Mouse (Mus musculus): ENCODE results near the gene Otx2. TPM values are rescaled to one million over a fixed set of nuclear protein-coding genes. Genes with fewer than 3 reads are reported as not detected.
A peak's percentile ranks its signal among the peaks of the same experiment; 100 is the strongest.

Gene Otx2
- polyA plus RNA-seq, 1 experiment from 2014 or later: 0.15 TPM

GRCm38 (mm10) chr14:48661151-48661550 is 12.5 kb downstream of the Otx2 start:
- 26% methylated on average over 8 of the region's 8 CpGs for WGBS
- Histone ChIP-seq H3K9me3 (replicated peaks) (no peaks in the 10 kb centered on the region), H3K27me3 (replicated peaks) (peaks cover 82% of the 10 kb centered on the region), H3K27ac (ENCODE audit: poor library complexity, severe bottlenecking) (no peak overlapping the region), H3K4me3 (no peak overlapping the region), H3K36me3 (no peaks in the 10 kb centered on the region), H3K4me1 (replicated peaks) (peaks cover 16% of the 10 kb centered on the region), H3K9ac (no peak overlapping the region), H3K4me2 (no peak overlapping the region)
- no peak for ATAC-seq (ENCODE audit: insufficient number of reproducible peaks, low FRiP score)

- H3K4me1 ChIP-seq (replicated peaks): peaks cover 15% of the 10 kb centered on the region
- 64% methylated on average over 4 of the region's 4 CpGs for WGBS
- H3K4me3 ChIP-seq: no peak overlapping the region
- H3K36me3 ChIP-seq: no peaks in the 10 kb centered on the region
- no peaks in the 10 kb centered on the region for H3K9me3 ChIP-seq (replicated peaks)
- H3K27me3 ChIP-seq (replicated peaks): peaks cover 82% of the 10 kb centered on the region
- no peak for ATAC-seq (ENCODE audit: insufficient number of reproducible peaks, low FRiP score)
- H3K27ac ChIP-seq (ENCODE audit: poor library complexity, severe bottlenecking): no peak overlapping the region
- H3K4me2 ChIP-seq: no peak overlapping the region
- no peak overlapping the region for H3K9ac ChIP-seq
Observed at GRCm38 (mm10) chr14:48660593-48660992, 13.0 kb downstream of the Otx2 start.

GRCm38 (mm10) chr14:48659661-48660060 is 14.0 kb downstream of the Otx2 start:
- ATAC-seq (ENCODE audit: insufficient number of reproducible peaks, low FRiP score): no peak
- peaks cover 14% of the 10 kb centered on the region for H3K4me1 ChIP-seq (replicated peaks)
- peaks cover 83% of the 10 kb centered on the region for H3K27me3 ChIP-seq (replicated peaks)
- no peak overlapping the region for H3K27ac ChIP-seq (ENCODE audit: poor library complexity, severe bottlenecking)
- 70% methylated on average over 4 of the region's 4 CpGs for WGBS
- H3K4me2 ChIP-seq: no peak overlapping the region
- H3K9me3 ChIP-seq (replicated peaks): no peaks in the 10 kb centered on the region
- no peak overlapping the region for H3K4me3 ChIP-seq
- H3K36me3 ChIP-seq: no peaks in the 10 kb centered on the region
- H3K9ac ChIP-seq: no peak overlapping the region

GRCm38 (mm10) chr14:48657241-48657640 is 16.4 kb downstream of the Otx2 start:
- peaks cover 98% of the 10 kb centered on the region for H3K27me3 ChIP-seq (replicated peaks)
- no peak overlapping the region for H3K4me3 ChIP-seq
- WGBS: 69% methylated on average over 6 of the region's 6 CpGs
- peaks cover 10% of the 10 kb centered on the region for H3K4me1 ChIP-seq (replicated peaks)
- no peak overlapping the region for H3K27ac ChIP-seq (ENCODE audit: poor library complexity, severe bottlenecking)
- no peak for ATAC-seq (ENCODE audit: insufficient number of reproducible peaks, low FRiP score)
- H3K9ac ChIP-seq: no peak overlapping the region
- H3K36me3 ChIP-seq: no peaks in the 10 kb centered on the region
- H3K4me2 ChIP-seq: no peak overlapping the region
- no peaks in the 10 kb centered on the region for H3K9me3 ChIP-seq (replicated peaks)

GRCm38 (mm10) chr14:48656711-48657110 is 16.9 kb downstream of the Otx2 start:
- H3K27ac ChIP-seq (ENCODE audit: poor library complexity, severe bottlenecking): no peak overlapping the region
- WGBS: 67% methylated on average over 4 of the region's 4 CpGs
- H3K4me1 ChIP-seq (replicated peaks): peaks cover 13% of the 10 kb centered on the region
- ATAC-seq (ENCODE audit: insufficient number of reproducible peaks, low FRiP score): no peak
- peaks cover 98% of the 10 kb centered on the region for H3K27me3 ChIP-seq (replicated peaks)
- H3K36me3 ChIP-seq: no peaks in the 10 kb centered on the region
- H3K4me3 ChIP-seq: no peak overlapping the region
- no peaks in the 10 kb centered on the region for H3K9me3 ChIP-seq (replicated peaks)
- no peak overlapping the region for H3K4me2 ChIP-seq
- H3K9ac ChIP-seq: no peak overlapping the region

- H3K36me3 ChIP-seq: no peaks in the 10 kb centered on the region
- no peaks in the 10 kb centered on the region for H3K9me3 ChIP-seq (replicated peaks)
- peaks cover 19% of the 10 kb centered on the region for H3K4me1 ChIP-seq (replicated peaks)
- peaks cover 98% of the 10 kb centered on the region for H3K27me3 ChIP-seq (replicated peaks)
- H3K4me2 ChIP-seq: peak overlapping the region; percentile 46
- no peak overlapping the region for H3K9ac ChIP-seq
- ATAC-seq (ENCODE audit: insufficient number of reproducible peaks, low FRiP score): no peak
- WGBS: 9% methylated on average over 21 of the region's 21 CpGs
- H3K27ac ChIP-seq (ENCODE audit: poor library complexity, severe bottlenecking): no peak overlapping the region
- H3K4me3 ChIP-seq: peak overlapping the region; percentile 12
Observed at GRCm38 (mm10) chr14:48655792-48656550, 17.6 kb downstream of the Otx2 start.

GRCm38 (mm10) chr14:48655073-48655791 is 18.4 kb downstream of the Otx2 start:
- Histone ChIP-seq H3K36me3 (no peaks in the 10 kb centered on the region), H3K27ac (ENCODE audit: poor library complexity, severe bottlenecking) (no peak overlapping the region), H3K4me3 (peak overlapping the region; percentile 12), H3K4me2 (peak overlapping the region; percentile 46), H3K9me3 (replicated peaks) (no peaks in the 10 kb centered on the region), H3K4me1 (replicated peaks) (peaks cover 19% of the 10 kb centered on the region), H3K9ac (no peak overlapping the region), H3K27me3 (replicated peaks) (peaks cover 93% of the 10 kb centered on the region)
- 2% methylated on average over 33 of the region's 33 CpGs for WGBS
- no peak for ATAC-seq (ENCODE audit: insufficient number of reproducible peaks, low FRiP score)

GRCm38 (mm10) chr14:48654551-48655072 is 19.0 kb downstream of the Otx2 start:
- WGBS: 4% methylated on average over 20 of the region's 20 CpGs
- peak overlapping the region; percentile 12; the same call in 1 of the 2 replicates for H3K4me3 ChIP-seq
- no peak for ATAC-seq (ENCODE audit: insufficient number of reproducible peaks, low FRiP score)

GRCm38 (mm10) chr14:48653676-48654510 is 19.7 kb downstream of the Otx2 start:
- no peak overlapping the region for H3K4me3 ChIP-seq
- 16% methylated on average over 22 of the region's 22 CpGs for WGBS
- no peak overlapping the region for H3K9ac ChIP-seq
- no peak for ATAC-seq (ENCODE audit: insufficient number of reproducible peaks, low FRiP score)
- H3K9me3 ChIP-seq (replicated peaks): no peaks in the 10 kb centered on the region
- H3K4me1 ChIP-seq (replicated peaks): peaks cover 19% of the 10 kb centered on the region
- H3K27me3 ChIP-seq (replicated peaks): peaks cover 80% of the 10 kb centered on the region
- H3K4me2 ChIP-seq: no peak overlapping the region
- no peaks in the 10 kb centered on the region for H3K36me3 ChIP-seq
- H3K27ac ChIP-seq (ENCODE audit: poor library complexity, severe bottlenecking): no peak overlapping the region

More at GRCm38 (mm10) chr14:48654551-48655072, 19.0 kb downstream of the Otx2 start:
- Histone ChIP-seq H3K4me2 (peak overlapping the region; percentile 46), H3K4me1 (replicated peaks) (peaks cover 19% of the 10 kb centered on the region), H3K27ac (ENCODE audit: poor library complexity, severe bottlenecking) (no peak overlapping the region), H3K9me3 (replicated peaks) (no peaks in the 10 kb centered on the region), H3K9ac (no peak overlapping the region), H3K36me3 (no peaks in the 10 kb centered on the region), H3K27me3 (replicated peaks) (peaks cover 87% of the 10 kb centered on the region)

- WGBS: 71% methylated on average over 3 of the region's 3 CpGs
- no peak overlapping the region for H3K27ac ChIP-seq (ENCODE audit: poor library complexity, severe bottlenecking)
Observed at GRCm38 (mm10) chr14:48653081-48653480, 20.5 kb downstream of the Otx2 start.

More at GRCm38 (mm10) chr14:48653081-48653480, 20.5 kb downstream of the Otx2 start:
- peaks cover 19% of the 10 kb centered on the region for H3K4me1 ChIP-seq (replicated peaks)
- no peaks in the 10 kb centered on the region for H3K9me3 ChIP-seq (replicated peaks)
- H3K9ac ChIP-seq: no peak overlapping the region
- no peaks in the 10 kb centered on the region for H3K36me3 ChIP-seq
- no peak overlapping the region for H3K4me2 ChIP-seq
- no peak for ATAC-seq (ENCODE audit: insufficient number of reproducible peaks, low FRiP score)
- H3K27me3 ChIP-seq (replicated peaks): peaks cover 72% of the 10 kb centered on the region
- H3K4me3 ChIP-seq: no peak overlapping the region

Measured in heart, embryonic 12.5 days (tissue).